Mouse (Mus musculus) cerebellum, adult 8-10 months (tissue): ENCODE measurements around the gene Ebf3.

Experiments
- DNase-seq: peaks from one replicate; pipeline ENCODE4 v3.0.0; 2022

The Ebf3 gene

DNA sequence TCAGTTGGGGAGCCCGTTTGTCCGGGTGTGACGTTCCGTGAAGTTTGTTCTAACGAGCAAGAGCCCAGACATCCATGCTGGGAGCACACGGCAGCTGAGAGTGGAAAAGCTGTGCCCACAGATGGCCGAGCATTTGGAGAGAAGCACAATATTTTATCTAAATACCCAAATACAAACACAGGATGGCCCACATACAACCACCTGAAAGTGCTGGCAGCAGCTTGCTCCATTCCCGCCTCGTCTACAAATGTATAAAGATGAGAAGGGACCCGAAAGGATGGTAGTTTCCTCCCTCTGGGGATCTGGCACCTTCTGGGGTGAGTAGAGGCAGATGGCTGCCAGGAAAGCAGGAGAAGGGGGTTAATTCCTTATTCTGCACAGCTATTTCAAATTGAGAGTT is 42.0 kb downstream of the Ebf3 start:
- DNase-seq = no peak

- DNase-seq = no peak
Observed at GRCm38 (mm10) chr7:137268452-137269155, 45.6 kb downstream of the Ebf3 start.

DNA sequence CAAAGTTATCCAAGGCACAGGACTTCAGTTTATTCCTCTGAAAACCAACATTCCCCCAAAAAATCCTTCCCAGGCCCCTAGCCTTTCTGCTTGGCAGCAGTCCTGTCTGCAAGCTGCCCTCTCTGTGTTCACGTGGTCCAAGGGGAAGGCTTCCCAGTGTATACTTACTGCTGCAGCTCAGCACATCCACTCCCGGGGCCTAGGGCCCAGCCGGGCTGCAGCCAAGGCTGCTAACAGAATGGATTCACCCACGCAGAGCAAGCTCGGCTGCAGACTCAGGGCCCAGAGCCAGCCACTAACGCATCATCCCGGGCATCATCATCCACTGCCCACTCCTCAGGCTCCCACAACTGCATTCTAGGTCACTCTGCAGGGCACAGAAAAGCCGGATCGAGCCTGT is 46.8 kb downstream of the Ebf3 start:
- DNase-seq = no peak

- DNase-seq = no peak
Observed at GRCm38 (mm10) chr7:137266575-137266974, 47.7 kb downstream of the Ebf3 start.

GRCm38 (mm10) chr7:137262330-137262729 is 51.9 kb downstream of the Ebf3 start:
- DNase-seq = no peak

DNA sequence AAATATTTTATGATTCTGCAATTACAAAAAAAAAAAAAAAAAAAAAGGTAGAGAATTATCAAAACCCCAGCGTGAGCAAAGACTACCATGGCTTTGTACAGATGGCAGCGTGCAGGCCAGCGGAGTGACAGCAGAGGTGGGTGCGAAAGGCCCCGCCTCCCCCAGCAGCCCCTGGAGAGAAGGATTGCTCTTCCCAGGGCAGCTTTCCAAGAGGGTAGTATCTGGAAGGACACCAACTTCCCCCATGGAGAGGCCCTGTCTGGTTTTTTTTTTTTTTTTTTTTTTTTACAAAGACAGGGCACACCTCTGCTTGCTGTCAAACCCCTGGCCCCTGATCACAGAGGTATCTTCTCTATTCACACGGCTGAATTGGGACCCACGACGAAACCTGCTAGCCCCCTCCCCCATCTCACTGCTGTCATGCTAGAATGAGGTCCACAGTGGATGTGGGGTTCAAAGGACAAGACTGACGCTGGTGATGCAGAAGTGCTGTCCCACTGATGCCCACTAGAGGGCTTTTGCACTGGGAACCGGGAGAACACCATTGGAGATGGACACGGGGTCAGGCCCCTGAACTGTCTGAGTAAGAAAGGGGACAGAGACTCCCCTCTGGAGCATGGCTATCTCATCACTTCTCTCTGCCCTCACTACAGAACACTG is 67.9 kb downstream of the Ebf3 start:
- DNase-seq = peak; percentile 35

- no peak for DNase-seq
Observed at GRCm38 (mm10) chr7:137244839-137245238, 69.4 kb downstream of the Ebf3 start.

GRCm38 (mm10) chr7:137240481-137240880 is 73.8 kb downstream of the Ebf3 start:
- DNase-seq = no peak

DNA sequence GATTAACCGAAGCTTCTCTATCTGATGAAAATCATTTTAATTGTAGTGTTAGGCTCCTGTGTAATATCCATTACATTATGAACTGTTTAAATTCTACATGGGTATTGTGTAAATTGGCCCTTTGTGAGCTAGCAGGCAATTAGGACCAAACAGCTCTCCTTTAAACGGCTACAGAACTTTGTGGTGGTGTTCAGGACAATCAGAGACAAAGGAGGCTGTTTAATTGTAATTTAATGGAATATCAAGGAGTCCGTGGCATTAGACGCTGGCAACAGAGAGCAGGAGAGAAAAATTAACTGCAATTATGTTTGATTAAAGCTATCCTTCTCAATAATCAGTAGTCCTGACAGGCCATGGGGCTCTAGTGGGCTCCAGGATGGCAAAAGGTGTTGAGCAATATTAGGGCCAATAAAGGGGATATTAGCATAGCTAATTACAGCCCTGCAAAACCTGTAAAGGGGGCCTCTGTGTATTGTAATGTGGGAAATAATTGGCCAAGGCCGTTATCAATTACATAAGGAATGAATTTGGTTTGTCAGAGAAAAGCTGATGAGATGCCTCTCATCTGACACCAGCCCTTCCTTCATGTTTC is 74.6 kb downstream of the Ebf3 start:
- DNase-seq = no peak

DNA sequence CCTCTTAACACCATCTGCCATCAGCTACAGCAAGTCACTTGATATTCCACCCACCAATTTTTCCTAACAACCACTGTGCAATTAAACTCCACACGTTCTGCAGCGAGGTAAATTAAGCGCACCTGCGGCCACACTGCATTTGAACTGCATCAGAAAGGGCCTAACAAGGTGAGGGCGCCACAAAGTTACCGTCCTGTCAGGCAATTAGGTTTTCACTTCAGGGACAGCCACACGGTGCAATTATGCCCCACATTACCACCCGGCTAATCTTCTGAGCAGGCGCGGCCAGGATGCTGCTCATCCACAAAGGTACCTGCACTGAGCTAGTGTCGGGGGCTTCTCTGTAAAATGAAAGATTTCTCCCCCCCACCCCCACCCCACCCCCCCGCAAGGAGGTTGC is 76.8 kb downstream of the Ebf3 start:
- DNase-seq = no peak

- no peak for DNase-seq
Observed at GRCm38 (mm10) chr7:137223823-137224222, 90.4 kb downstream of the Ebf3 start.

DNA sequence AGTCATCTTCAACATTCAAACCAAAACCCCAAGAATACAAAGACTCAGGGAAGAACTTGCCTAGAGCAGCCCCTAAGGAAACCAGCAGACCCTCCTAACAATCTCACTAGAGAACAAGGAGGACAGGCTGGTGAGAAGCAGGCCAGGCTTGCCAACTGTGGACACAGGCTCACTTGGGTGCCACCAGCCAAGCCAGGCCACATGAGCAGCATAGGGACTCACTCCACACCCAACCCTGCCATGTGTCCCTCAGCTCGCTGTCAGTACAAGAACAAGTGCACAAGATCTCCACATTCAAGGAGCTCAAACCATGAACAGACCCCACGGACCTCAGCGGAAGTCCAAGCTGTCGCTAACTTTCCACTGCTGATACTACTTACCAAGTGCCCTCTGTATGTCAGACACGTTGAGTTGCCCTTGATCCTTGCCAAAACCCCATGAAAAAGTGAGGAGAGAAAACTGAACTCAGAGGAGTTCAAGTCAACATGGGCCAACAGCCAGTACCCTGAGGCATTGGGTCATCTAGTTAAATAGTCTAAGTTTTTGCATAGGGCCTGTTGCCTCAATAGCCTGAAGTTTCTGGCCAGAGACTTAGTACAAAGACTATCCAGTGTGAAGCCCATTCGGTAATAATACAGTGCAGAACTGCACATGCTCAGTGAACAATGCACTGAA is 91.3 kb downstream of the Ebf3 start:
- no peak for DNase-seq

DNA sequence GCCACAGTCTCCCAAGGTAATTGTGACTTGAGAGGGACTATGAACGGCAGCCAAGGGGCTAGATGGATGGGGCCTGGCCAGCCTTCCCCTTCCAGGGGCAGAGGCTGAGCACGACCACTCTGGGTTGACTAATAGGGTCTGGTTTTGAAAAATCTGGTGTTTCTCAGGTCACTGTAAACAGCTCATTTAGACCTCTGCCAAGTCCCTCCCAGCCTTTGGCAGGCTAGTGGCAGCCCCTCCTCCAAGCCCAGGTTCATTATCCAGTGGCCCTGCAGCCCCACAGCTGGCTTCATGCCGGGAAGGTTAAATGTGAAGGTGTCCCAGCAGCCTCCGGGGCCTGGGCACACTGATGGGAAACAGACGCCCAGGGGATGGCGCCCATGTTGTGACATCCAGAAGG is 92.6 kb downstream of the Ebf3 start:
- DNase-seq = no peak

DNA sequence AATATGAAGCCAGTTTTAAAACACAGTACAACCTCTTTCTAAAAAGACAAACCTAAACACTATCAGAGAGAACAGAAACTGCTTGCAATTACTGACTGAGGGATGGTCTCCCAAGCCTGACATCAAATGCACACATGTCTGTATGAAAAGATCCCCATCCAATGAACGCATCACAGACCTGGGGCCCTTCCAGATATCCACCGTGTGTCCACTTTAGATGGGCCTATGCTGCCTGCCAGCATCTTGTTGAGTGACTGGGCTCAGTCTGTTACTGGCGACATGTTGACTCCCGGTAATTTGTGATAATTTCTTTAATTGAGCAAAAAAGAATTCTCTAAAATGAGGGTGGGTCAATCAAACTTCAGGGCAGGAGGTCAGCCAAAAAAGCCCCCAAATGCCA is 93.8 kb downstream of the Ebf3 start:
- no peak for DNase-seq

DNA sequence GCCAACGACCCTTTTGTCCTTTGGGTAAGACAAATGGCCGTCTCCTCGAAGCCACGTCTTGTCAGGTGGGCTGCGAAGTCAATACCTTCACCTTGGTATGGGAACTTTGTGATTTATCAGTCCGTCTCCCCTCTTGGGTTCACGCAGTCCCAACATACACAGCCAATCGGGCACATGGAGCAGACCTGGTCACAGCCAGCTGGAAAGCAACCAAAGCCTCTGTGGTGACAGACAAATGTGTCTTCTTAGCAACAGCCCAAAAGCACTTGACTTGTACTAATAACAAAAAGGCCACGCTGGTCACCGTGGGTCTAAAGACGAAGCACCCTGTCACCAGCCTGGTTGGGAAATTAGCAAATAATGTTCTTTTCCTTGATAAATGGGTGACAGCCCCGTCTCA is 95.5 kb downstream of the Ebf3 start:
- DNase-seq = no peak

- DNase-seq = no peak
Observed at GRCm38 (mm10) chr7:137213444-137213843, 100.8 kb downstream of the Ebf3 start.

- no peak for DNase-seq
Observed at GRCm38 (mm10) chr7:137211332-137211731, 102.9 kb downstream of the Ebf3 start.

DNA sequence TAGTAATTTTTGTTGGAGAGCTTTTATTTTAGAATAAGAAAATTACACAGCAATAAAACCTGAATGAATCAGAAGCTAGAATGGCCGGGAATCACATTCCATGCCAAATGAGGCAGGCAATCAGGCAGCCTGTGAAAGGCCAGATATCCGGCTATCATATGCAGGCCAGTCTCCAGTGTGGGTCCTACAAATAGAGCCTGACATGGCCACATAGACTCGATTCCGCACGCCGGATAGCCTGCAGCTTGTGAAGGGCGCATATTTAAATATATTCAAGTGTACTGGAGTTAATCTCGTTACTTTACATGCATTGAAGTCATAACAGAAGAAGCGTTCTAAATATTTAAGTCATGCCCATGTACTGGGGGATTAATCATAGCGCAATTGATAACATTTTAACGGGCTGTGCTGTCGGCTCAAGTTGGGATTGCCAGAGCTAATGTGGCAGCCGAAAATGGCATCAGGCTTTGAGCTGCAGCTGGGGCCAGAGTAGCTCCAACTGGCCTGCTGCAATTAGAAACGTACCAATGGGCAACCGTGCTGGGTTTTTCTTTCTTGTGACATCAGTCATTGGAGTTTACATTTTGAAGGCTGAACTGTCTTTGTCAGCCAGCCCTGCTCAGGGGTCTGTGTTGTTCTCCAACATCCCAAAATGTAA is 104.4 kb downstream of the Ebf3 start:
- no peak for DNase-seq

GRCm38 (mm10) chr7:137208556-137208955 is 105.7 kb downstream of the Ebf3 start:
- no peak for DNase-seq

DNA sequence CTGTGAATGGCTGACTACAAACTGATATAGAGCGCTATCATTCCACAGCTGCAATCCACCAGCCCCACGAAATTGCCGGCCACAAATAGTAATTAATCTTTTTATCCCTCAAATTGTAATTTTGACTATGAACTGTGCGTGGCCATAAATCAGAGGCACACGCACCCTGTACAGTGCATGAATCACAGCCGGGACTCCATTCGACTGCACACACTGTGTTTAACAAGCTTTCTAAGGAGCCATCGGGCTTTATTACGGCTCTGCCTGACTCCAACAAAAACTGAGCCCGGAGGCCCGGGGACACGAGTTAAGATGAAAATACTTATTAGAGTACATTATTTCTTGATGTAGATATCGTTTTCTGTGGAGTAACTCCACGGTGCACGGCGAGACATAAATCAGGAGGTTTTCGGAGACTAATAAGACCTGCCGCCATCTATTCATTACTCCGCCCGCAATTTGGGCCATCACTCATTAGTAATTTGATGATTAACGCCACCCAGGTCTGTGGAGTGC is 107.4 kb downstream of the Ebf3 start:
- no peak for DNase-seq

DNA sequence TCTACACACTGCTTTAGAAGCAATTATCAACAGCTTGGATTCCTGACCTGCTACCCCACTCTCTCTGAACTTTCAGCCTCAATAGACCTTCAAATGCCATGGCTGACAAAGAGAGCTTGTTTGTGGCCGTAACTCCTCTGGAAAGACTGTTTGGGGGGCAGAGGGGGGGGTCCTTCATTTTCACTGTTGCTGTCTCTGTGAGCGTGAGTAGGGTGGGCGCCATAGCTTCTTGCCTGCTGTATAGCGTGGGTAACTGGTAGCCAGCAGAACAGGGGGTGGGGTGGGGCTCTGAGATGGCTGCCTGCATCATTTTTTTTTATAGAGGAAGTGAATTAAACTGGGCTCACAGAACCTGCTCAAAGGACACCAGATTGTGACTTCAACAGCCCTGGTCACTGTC is 114.7 kb downstream of the Ebf3 start:
- no peak for DNase-seq

DNA sequence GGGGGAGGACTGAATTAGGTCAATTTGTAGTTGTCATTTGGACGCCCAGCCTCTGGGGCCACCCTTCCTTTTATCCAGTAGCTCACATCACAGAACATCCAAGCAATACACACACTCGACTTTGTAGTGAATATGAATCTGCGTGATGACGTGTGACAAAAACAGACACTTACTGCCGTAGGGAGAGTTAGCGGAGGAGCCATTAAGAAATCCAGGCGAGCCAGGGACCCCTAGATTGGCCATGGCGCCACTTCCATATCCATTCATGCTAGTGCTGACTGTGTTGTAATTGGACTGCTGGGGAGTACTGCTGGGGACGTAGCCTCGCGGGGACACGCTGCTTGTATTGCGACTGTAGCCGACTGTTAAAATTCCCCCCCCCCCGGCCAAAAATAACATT is 115.3 kb downstream of the Ebf3 start:
- DNase-seq = no peak
